ENCODE assay signal across 11 mouse cellular contexts in the genomic region with DNA sequence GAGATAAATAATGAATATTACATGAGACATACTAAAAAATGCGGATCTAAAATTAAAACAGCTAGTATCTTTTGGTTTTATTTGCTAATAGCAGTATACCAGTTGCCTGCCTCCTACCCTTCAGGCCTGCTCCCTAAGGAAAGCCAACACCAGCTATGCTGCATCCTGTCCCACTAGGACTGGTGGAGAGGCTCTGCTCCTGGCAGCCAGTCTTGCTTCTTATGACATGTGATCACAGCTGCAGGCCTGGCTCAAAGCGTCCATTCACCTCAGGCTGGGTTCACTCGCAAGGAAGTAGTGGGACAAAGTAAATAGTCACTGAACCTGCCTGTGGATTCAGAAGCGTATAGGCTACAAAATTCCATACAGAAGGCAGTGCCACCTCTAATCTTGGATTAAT. TPM values are rescaled to one million over a fixed set of nuclear protein-coding genes. Genes with fewer than 3 reads are reported as not detected.
DNase-seq lines count a peak whose midpoint lies in the region; TF ChIP-seq lines count a peak whose summit lies in the region.
"Had no signal": no experiment of that assay in that cellular context is flagged by ENCODE, and none has a peak within 500 bp of the region (broad histone marks: within the 10 kb centered on the region; RNA-seq: fewer than 3 reads in every experiment).

No protein-coding gene starts in this region.

- H3K27me3 ChIP-seq in myocyte (ENCODE audit: control insufficient read depth, insufficient read depth, insufficient read length), result no peaks in the 10 kb centered on the region

- no peaks in the 10 kb centered on the region for H3K36me3 ChIP-seq in myocyte (ENCODE audit: control insufficient read depth, insufficient read depth)
- H3K36me3 ChIP-seq: limb, embryonic 12.5 days had no signal

- DNase-seq in layer of hippocampus, postnatal 36 days, result peak; percentile 20
- no peak for DNase-seq in layer of hippocampus, adult 9-10 months (ENCODE audit: low spot score)
- peak; percentile 89 for DNase-seq in gastrocnemius, postnatal 25 days
- DNase-seq in kidney, adult 8-10 months, result peak; percentile 45 to 53
- no peak for DNase-seq in ovary, postnatal 14 days (ENCODE audit: low spot score)
- no peak for DNase-seq in embryo, embryonic 9.5 days (ENCODE audit: extremely low spot score)

- H3ac ChIP-seq in myocyte (ENCODE audit: control insufficient read depth, insufficient read length), result no peak overlapping the region

- H3K4me3 ChIP-seq in myocyte, result no peak overlapping the region
- H3K4me3 ChIP-seq: limb, embryonic 12.5 days had no signal

- H3K4me2 ChIP-seq in myocyte (ENCODE audit: low read depth), result no peak overlapping the region
- H3K4me2 ChIP-seq: limb, embryonic 12.5 days had no signal

- no peak for TF ChIP-seq POLR2A in myocyte (IDR thresholded peaks at IDR 0.05; ENCODE audit: insufficient read length, low read depth)

- H3K79me2 ChIP-seq in myocyte (ENCODE audit: control insufficient read depth, insufficient read depth), result no peaks in the 10 kb centered on the region

TF ChIP-seq in myocyte, 11 proteins besides CTCF, POLR2A, EP300 and RAD21:
- TF ChIP-seq REST (IDR thresholded peaks at IDR 0.05; ENCODE audit: insufficient read depth, insufficient read length) (no peak), POLR2AphosphoS2 (IDR thresholded peaks at IDR 0.05; ENCODE audit: insufficient read length, low read depth) (no peak), MYOD1 (IDR thresholded peaks at IDR 0.05; ENCODE audit: control insufficient read depth in 1 of 3, insufficient read length in 2 of 3, low read depth in 2 of 3) (peak; percentile 88 to 93 (median 93)), MYOG (IDR thresholded peaks at IDR 0.05; ENCODE audit: control insufficient read depth in 1 of 3, insufficient read depth in 1 of 3, insufficient read length in 2 of 3, low read depth in 2 of 3) (peak in 1 of 3 experiments; percentile 36), TCF3 (IDR thresholded peaks at IDR 0.05; ENCODE audit: insufficient read length, low read depth) (no peak), USF1 (IDR thresholded peaks at IDR 0.05; ENCODE audit: low read depth) (peak; percentile 37)

RNA-seq across cellular contexts. Expression of gene Lpin3, which starts 3.4 kb away (rescaled TPM):
- 1 to 10 TPM; 1.1 to 1.4 TPM for total RNA-seq in layer of hippocampus, postnatal 36 days (2021)
- 1 to 10 TPM; 3.7 to 4.9 TPM for total RNA-seq in gastrocnemius, postnatal 25 days (2021)
- 10.5 TPM for polyA plus RNA-seq in myocyte (2012; fragmentation: generic; extraction: Trizol)
- total RNA-seq: hematopoietic stem cell, adult 5-6 weeks; megakaryocyte progenitor cell, adult 5-6 weeks had no signal

RNA-seq across cellular contexts. Expression of gene Zhx3, which starts 11.1 kb away (rescaled TPM):
- total RNA-seq in layer of hippocampus, postnatal 36 days (2021), result 100 to 1,000 TPM in 1 of 2 experiments, 10 to 100 TPM in 1; 92.9 to 124 TPM
- total RNA-seq in gastrocnemius, postnatal 25 days (2021), result 10 to 100 TPM; 25.8 TPM
- 6.1 TPM for polyA plus RNA-seq in myocyte (2012; fragmentation: generic; extraction: Trizol)

RNA-seq across cellular contexts. Expression of gene Emilin3, which starts 28.2 kb away (rescaled TPM):
- total RNA-seq in layer of hippocampus, postnatal 36 days (2021), result under 1 TPM in 1 of 2 experiments, not detected in 1; 0.15 TPM
- total RNA-seq in gastrocnemius, postnatal 25 days (2021), result under 1 TPM; 0.21 to 0.79 TPM
- polyA plus RNA-seq in myocyte (2012; fragmentation: generic; extraction: Trizol), result not detected
- total RNA-seq: hematopoietic stem cell, adult 5-6 weeks; megakaryocyte progenitor cell, adult 5-6 weeks; MEL had no signal

Comparison
In these comparisons a context has a peak if more than half of its experiments do, and no peak if none do; other contexts are left out.
1. DNase-seq: peak in layer of hippocampus, postnatal 36 days (2 of 2), gastrocnemius, postnatal 25 days (single experiment) and kidney, adult 8-10 months (2 of 2); none in layer of hippocampus, adult 9-10 months (single experiment), ovary, postnatal 14 days (single experiment) and embryo, embryonic 9.5 days (single experiment).